ENCODE assay signal across 13 mouse cellular contexts in the genomic region with DNA sequence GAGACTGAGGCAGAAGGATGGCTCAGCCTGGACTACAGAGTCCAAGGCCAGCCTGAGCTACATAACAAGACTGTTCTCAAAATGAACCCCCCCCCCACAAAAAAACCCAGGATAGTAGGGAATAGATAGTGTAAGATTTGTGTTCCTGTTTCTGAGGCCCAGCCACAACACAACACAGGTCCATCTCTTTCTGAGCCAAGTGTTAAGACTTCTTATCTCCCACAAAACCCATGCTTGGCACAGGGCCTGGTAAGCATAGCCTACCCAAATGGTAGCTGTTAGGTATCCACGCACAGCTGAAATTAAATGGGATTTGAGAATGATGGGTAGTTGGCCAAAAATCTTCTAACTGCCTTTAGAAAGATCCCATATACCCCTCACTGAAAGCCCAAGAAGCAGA.
"Had no signal": no experiment of that assay in that cellular context is flagged by ENCODE, and none has a peak within 500 bp of the region (broad histone marks: within the 10 kb centered on the region; RNA-seq: fewer than 3 reads in every experiment).

No protein-coding gene starts in this region.

- H3K27ac ChIP-seq: kidney, postnatal 0 days; layer of hippocampus, adult 2 months; limb, embryonic 12.5 days; liver, embryonic 14.5 days; midbrain, embryonic 15.5 days; neural tube, embryonic 12.5 days had no signal

- ATAC-seq: lung, postnatal 0 days; midbrain, embryonic 15.5 days had no signal

- H3K4me3 ChIP-seq: layer of hippocampus, adult 2 months; limb, embryonic 12.5 days; midbrain, embryonic 15.5 days; neural tube, embryonic 12.5 days had no signal

- DNase-seq: liver; lung, adult 2 months; lung, postnatal 36 days; right cerebral cortex, postnatal 14 days; thymus, postnatal 4 days had no signal

- H3K9me3 ChIP-seq: limb, embryonic 12.5 days; midbrain, embryonic 15.5 days; neural tube, embryonic 12.5 days had no signal

- H3K36me3 ChIP-seq: midbrain, embryonic 15.5 days had no signal

- H3K4me1 ChIP-seq: limb, embryonic 12.5 days; midbrain, embryonic 15.5 days; neural tube, embryonic 12.5 days had no signal

- H3K4me2 ChIP-seq: limb, embryonic 12.5 days; midbrain, embryonic 11.5 days; midbrain, embryonic 15.5 days; neural tube, embryonic 12.5 days had no signal

- H3K9ac ChIP-seq: limb, embryonic 12.5 days; liver, embryonic 14.5 days; midbrain, embryonic 15.5 days; neural tube, embryonic 12.5 days had no signal

- H3K27me3 ChIP-seq: limb, embryonic 12.5 days; midbrain, embryonic 15.5 days; neural tube, embryonic 12.5 days had no signal
